35 mouse cellular contexts compared by ENCODE assay signal in genomic region chr1:187054333-187054732, GRCm38 (mm10).
"Had no signal": no experiment of that assay in that cellular context is flagged by ENCODE, and none has a peak within 500 bp of the region (broad histone marks: within the 10 kb centered on the region; RNA-seq: fewer than 3 reads in every experiment).

No protein-coding gene starts in this region.

- H3K27ac ChIP-seq: heart, adult 2 months; heart, embryonic 13.5 days; heart, embryonic 15.5 days; hindbrain, embryonic 10.5 days; hindbrain, embryonic 12.5 days; hindbrain, embryonic 13.5 days; hindbrain, embryonic 14.5 days; hindbrain, embryonic 15.5 days; hindbrain, postnatal 0 days; intestine, embryonic 15.5 days; kidney, embryonic 15.5 days; kidney, postnatal 0 days; layer of hippocampus, adult 2 months had no signal

- H3K4me3 ChIP-seq: heart, adult 2 months; heart, embryonic 12.5 days; heart, embryonic 13.5 days; heart, embryonic 15.5 days; hindbrain, embryonic 10.5 days; hindbrain, embryonic 12.5 days; hindbrain, embryonic 13.5 days; hindbrain, embryonic 15.5 days; intestine, embryonic 15.5 days; kidney, embryonic 15.5 days; layer of hippocampus, adult 2 months had no signal

- H3K9me3 ChIP-seq: heart, embryonic 12.5 days; heart, embryonic 13.5 days; heart, embryonic 15.5 days; hindbrain, embryonic 10.5 days; hindbrain, embryonic 12.5 days; hindbrain, embryonic 13.5 days; hindbrain, embryonic 15.5 days; intestine, embryonic 15.5 days; kidney, embryonic 15.5 days had no signal

- H3K27me3 ChIP-seq: heart, embryonic 12.5 days; heart, embryonic 13.5 days; heart, embryonic 15.5 days; hindbrain, embryonic 12.5 days; hindbrain, embryonic 13.5 days; hindbrain, embryonic 15.5 days; intestine, embryonic 15.5 days; kidney, embryonic 15.5 days had no signal

- H3K36me3 ChIP-seq: heart, embryonic 12.5 days; heart, embryonic 13.5 days; heart, embryonic 15.5 days; hindbrain, embryonic 10.5 days; hindbrain, embryonic 12.5 days; hindbrain, embryonic 13.5 days; hindbrain, embryonic 15.5 days; intestine, embryonic 15.5 days; kidney, embryonic 15.5 days had no signal

- H3K4me2 ChIP-seq: heart, embryonic 11.5 days; heart, embryonic 12.5 days; heart, embryonic 13.5 days; heart, embryonic 15.5 days; hindbrain, embryonic 12.5 days; hindbrain, embryonic 13.5 days; hindbrain, embryonic 14.5 days; hindbrain, embryonic 15.5 days; intestine, embryonic 15.5 days; kidney, embryonic 15.5 days had no signal

- H3K4me1 ChIP-seq: hindbrain, embryonic 12.5 days; hindbrain, embryonic 13.5 days; hindbrain, embryonic 15.5 days; intestine, embryonic 15.5 days; kidney, embryonic 15.5 days had no signal

- ATAC-seq: hindbrain, embryonic 16.5 days; hindbrain, postnatal 0 days; inflammation-experienced regulatory T-cells, adult 6 months; intestine, embryonic 15.5 days; intestine, embryonic 16.5 days; intestine, postnatal 0 days had no signal

- H3K9ac ChIP-seq: heart, embryonic 12.5 days; heart, embryonic 13.5 days; heart, embryonic 15.5 days; hindbrain, embryonic 12.5 days; hindbrain, embryonic 13.5 days; hindbrain, embryonic 14.5 days; hindbrain, embryonic 15.5 days; intestine, embryonic 15.5 days; kidney, embryonic 15.5 days had no signal

- DNase-seq: heart, adult 18-20 months; heart, adult 2 months; heart, postnatal 14 days; heart, postnatal 36 days; heart, postnatal 4 days; kidney, adult 11 months; kidney, adult 18-20 months; kidney, adult 2 months; kidney, adult 8-10 months; kidney, adult 9 months; kidney, postnatal 10 days; kidney, postnatal 14 days; kidney, postnatal 25 days; kidney, postnatal 36 days; kidney, postnatal 4 days; layer of hippocampus, adult 9-11 months; layer of hippocampus, postnatal 36 days had no signal
